Mouse (Mus musculus) adrenal gland, postnatal 0 days (tissue): Measurements from ENCODE around the gene Acad12. TPM values are rescaled to one million over a fixed set of nuclear protein-coding genes. Genes with fewer than 3 reads are reported as not detected.

Experiments
- polyA plus RNA-seq: library from polyadenylated mRNA; unstranded; fragments of >200 nt; fragmentation: Nextera tagmentation; extraction: Ambion mirVana; gene quantifications from 2 replicates; pipeline ENCODE4 v1.2.1, GENCODE M21; 2015

Acad12 gene
- 5.8 and 9.6 TPM in 2 replicates for polyA plus RNA-seq

GRCm38 (mm10) chr5:121618592-121619513 lies at the start of gene Acad12:
TSS of gene Acad12 (minus strand) at chr5:121618938.

DNA sequence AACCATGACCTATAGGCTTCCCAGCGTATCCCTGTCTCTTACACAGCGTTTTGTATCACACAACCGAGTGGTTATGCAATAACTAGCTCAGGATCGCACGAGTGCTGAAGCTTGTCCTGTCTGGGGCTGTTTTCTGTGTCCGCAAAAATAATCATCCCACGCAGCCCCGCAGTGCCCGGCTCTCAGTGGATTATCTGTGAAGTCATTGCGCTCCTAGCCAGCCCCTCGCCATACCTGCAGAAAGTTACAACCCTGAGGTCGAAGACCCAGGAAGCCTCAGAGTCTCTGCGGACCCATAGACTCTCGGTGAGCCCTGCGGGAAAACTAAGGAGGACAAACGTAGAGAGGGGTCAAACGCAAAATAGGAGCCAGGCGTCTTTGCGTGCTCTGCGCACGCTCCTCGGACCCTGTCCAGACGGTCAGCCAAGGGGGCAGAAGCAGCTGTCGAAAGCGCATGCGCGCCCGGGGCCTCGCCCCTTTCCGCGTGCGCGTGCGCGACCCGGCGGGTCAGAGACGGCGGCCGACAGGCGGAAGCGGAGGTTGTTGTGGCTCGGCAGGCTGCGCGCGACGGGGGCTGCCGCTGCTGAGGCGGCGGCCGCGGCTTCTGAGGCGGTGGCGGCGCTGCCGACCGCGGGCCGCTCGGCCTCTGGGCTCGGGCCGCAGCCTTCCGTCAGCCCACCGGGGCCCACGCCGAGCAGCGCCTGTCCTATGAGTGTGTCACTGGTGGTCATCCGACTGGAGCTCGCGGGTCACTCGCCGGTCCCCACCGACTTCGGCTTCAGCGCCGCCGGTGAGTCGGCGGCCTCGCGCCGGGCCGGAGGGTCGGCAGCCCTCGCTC lies 41.5 kb upstream of the Acad12 start, which contains the start of the genes Acad10 and Brap:
Gene Acad10, minus strand, starts transcription at position 456 of the 838 bp plus-strand sequence.
Gene Brap, plus strand, starts transcription at position 505 of the 838 bp plus-strand sequence.

GRCm38 (mm10) chr5:121593451-121594401 lies 25.0 kb downstream of the Acad12 start, which contains the start of gene Aldh2:
TSS of gene Aldh2 (minus strand) at chr5:121593824.

Other genes with a start within 250 kb of the Acad12 start
- 54.6 and 67.4 TPM in 2 replicates for gene Trafd1, start 233.3 kb downstream of the Acad12 start, polyA plus RNA-seq
- 14.5 and 21.9 TPM in 2 replicates for gene Naa25, start 221.0 kb downstream of the Acad12 start, polyA plus RNA-seq
- 2.1 and 5.5 TPM in 2 replicates for gene Tmem116, start 167.0 kb downstream of the Acad12 start, polyA plus RNA-seq
- 116 and 122 TPM in 2 replicates for gene Erp29, start 166.4 kb downstream of the Acad12 start, polyA plus RNA-seq
- not detected in 2 replicates for gene Adam1b, start 115.5 kb downstream of the Acad12 start, polyA plus RNA-seq
- 0.71 and 0.99 TPM in 2 replicates for gene Adam1a, start 73.5 kb downstream of the Acad12 start, polyA plus RNA-seq
- gene Gm42878, start 73.5 kb downstream of the Acad12 start, polyA plus RNA-seq: not detected in 2 replicates
- 28.0 and 43.6 TPM in 2 replicates for gene Mapkapk5, start 73.0 kb downstream of the Acad12 start, polyA plus RNA-seq
- 233 and 493 TPM in 2 replicates for gene Aldh2, start 25.1 kb downstream of the Acad12 start, polyA plus RNA-seq
- gene Acad10, start 41.6 kb upstream of the Acad12 start, polyA plus RNA-seq: 4.5 and 5.3 TPM in 2 replicates
- 29.9 and 36.1 TPM in 2 replicates for gene Brap, start 41.6 kb upstream of the Acad12 start, polyA plus RNA-seq
- 63.0 and 79.0 TPM in 2 replicates for gene Atxn2, start 92.4 kb upstream of the Acad12 start, polyA plus RNA-seq
- gene Sh2b3, start 218.7 kb upstream of the Acad12 start, polyA plus RNA-seq: 13.1 and 20.9 TPM in 2 replicates
- 17.5 and 19.0 TPM in 2 replicates for gene Pheta1, start 230.0 kb upstream of the Acad12 start, polyA plus RNA-seq